Mouse (Mus musculus): ENCODE measurements around the gene Adcy6.

GRCm38 (mm10) chr15:98567278-98568134 is 42.4 kb downstream of the Adcy6 start:
- TF ChIP-seq GATA1 (IDR thresholded peaks at IDR 0.05; ENCODE audit: low read length): no peak
- no peak for TF ChIP-seq TAL1 (IDR thresholded peaks at IDR 0.05; ENCODE audit: low read length)
